Comparison of ENCODE assay signal across 14 mouse cellular contexts in genomic region chr16:10488769-10489481, GRCm38 (mm10). TPM values are rescaled to one million over a fixed set of nuclear protein-coding genes. Genes with fewer than 3 reads are reported as not detected.
DNase-seq lines count a peak whose midpoint lies in the region; ATAC-seq lines count a peak whose summit lies in the region.
"Had no signal": no experiment of that assay in that cellular context is flagged by ENCODE, and none has a peak within 500 bp of the region (broad histone marks: within the 10 kb centered on the region; RNA-seq: fewer than 3 reads in every experiment).

No protein-coding gene starts in this region.

- no peak overlapping the region for H3K4me3 ChIP-seq in heart, embryonic 11.5 days (ENCODE audit: low read depth, low read length)
- no peak overlapping the region for H3K4me3 ChIP-seq in kidney, embryonic 16.5 days (ENCODE audit: low read length)
- H3K4me3 ChIP-seq in intestine, embryonic 15.5 days (replicated peaks) = no peak overlapping the region
- no peak overlapping the region for H3K4me3 ChIP-seq in hindbrain, embryonic 14.5 days (replicated peaks; ENCODE audit: low read length)
- H3K4me3 ChIP-seq in neural tube, embryonic 15.5 days (replicated peaks) = no peak overlapping the region
- H3K4me3 ChIP-seq: forebrain, embryonic 13.5 days; midbrain, embryonic 13.5 days had no signal

- intact Hi-C loops in heart, postnatal 14 days (cut with DNase I) = no loop called here

- H3K27me3 ChIP-seq in heart, embryonic 11.5 days (ENCODE audit: control insufficient read depth, insufficient read depth, low read length) = peaks cover 26% of the 10 kb centered on the region
- H3K27me3 ChIP-seq in kidney, embryonic 16.5 days (ENCODE audit: insufficient read depth, low read length) = peaks cover 4% of the 10 kb centered on the region; the same call in 1 of the 2 replicates
- H3K27me3 ChIP-seq in intestine, embryonic 15.5 days (replicated peaks) = peaks cover 9% of the 10 kb centered on the region
- H3K27me3 ChIP-seq in hindbrain, embryonic 14.5 days (ENCODE audit: control insufficient read depth, insufficient read depth, low read length) = peaks cover 12% of the 10 kb centered on the region; the same call in 1 of the 2 replicates
- H3K27me3 ChIP-seq in neural tube, embryonic 15.5 days (replicated peaks) = no peaks in the 10 kb centered on the region

- DNase-seq in heart, postnatal 14 days = no peak
- DNase-seq in kidney, adult 9 months = no peak
- peak; percentile 66 for DNase-seq in A20 (ENCODE audit: low read depth, low spot score)
- DNase-seq in hindbrain, embryonic 14.5 days (ENCODE audit: low spot score) = no peak
- DNase-seq: cerebellum, adult 11 months; thymus, postnatal 25 days had no signal

- ATAC-seq in heart, embryonic 11.5 days (replicated peaks; ENCODE audit: insufficient number of reproducible peaks, low FRiP score, low TSS enrichment) = no peak
- peak; percentile 43; the same call in 1 of the 2 replicates for ATAC-seq in kidney, embryonic 16.5 days (ENCODE audit: low FRiP score, low TSS enrichment)
- no peak for ATAC-seq in intestine, embryonic 15.5 days
- ATAC-seq in hindbrain, embryonic 14.5 days (ENCODE audit: low FRiP score) = no peak
- ATAC-seq in neural tube, embryonic 15.5 days (ENCODE audit: low FRiP score) = no peak
- ATAC-seq: forebrain, embryonic 13.5 days; midbrain, embryonic 13.5 days; Patski had no signal

- no peaks in the 10 kb centered on the region for H3K9me3 ChIP-seq in heart, embryonic 11.5 days (replicated peaks; ENCODE audit: control insufficient read depth, low read length)
- H3K9me3 ChIP-seq in kidney, embryonic 16.5 days (ENCODE audit: low read length) = no peaks in the 10 kb centered on the region
- no peaks in the 10 kb centered on the region for H3K9me3 ChIP-seq in intestine, embryonic 15.5 days
- H3K9me3 ChIP-seq in hindbrain, embryonic 14.5 days (ENCODE audit: control insufficient read depth, low read length) = no peaks in the 10 kb centered on the region
- H3K9me3 ChIP-seq in neural tube, embryonic 15.5 days (replicated peaks) = no peaks in the 10 kb centered on the region
- H3K9me3 ChIP-seq: forebrain, embryonic 13.5 days; midbrain, embryonic 13.5 days had no signal

- H3K27ac ChIP-seq in heart, embryonic 11.5 days (ENCODE audit: low read depth, low read length) = no peak overlapping the region
- no peak overlapping the region for H3K27ac ChIP-seq in kidney, embryonic 16.5 days (ENCODE audit: low read length)
- no peak overlapping the region for H3K27ac ChIP-seq in intestine, embryonic 15.5 days
- H3K27ac ChIP-seq in hindbrain, embryonic 14.5 days = no peak overlapping the region
- no peak overlapping the region for H3K27ac ChIP-seq in neural tube, embryonic 15.5 days (replicated peaks)
- H3K27ac ChIP-seq: forebrain, embryonic 13.5 days; liver, embryonic 14.5 days; midbrain, embryonic 13.5 days had no signal

- peaks cover 12% of the 10 kb centered on the region for H3K4me1 ChIP-seq in heart, embryonic 11.5 days (ENCODE audit: control insufficient read depth, insufficient read depth, low read length)
- H3K4me1 ChIP-seq in kidney, embryonic 16.5 days (ENCODE audit: insufficient read depth, low read length) = peaks cover 14% of the 10 kb centered on the region
- no peaks in the 10 kb centered on the region for H3K4me1 ChIP-seq in intestine, embryonic 15.5 days (replicated peaks)
- H3K4me1 ChIP-seq in hindbrain, embryonic 14.5 days (replicated peaks; ENCODE audit: control insufficient read depth, insufficient read depth, low read length) = no peaks in the 10 kb centered on the region
- peaks cover 4% of the 10 kb centered on the region; the same call in 1 of the 2 replicates for H3K4me1 ChIP-seq in neural tube, embryonic 15.5 days

- H3K36me3 ChIP-seq in heart, embryonic 11.5 days (ENCODE audit: control insufficient read depth, insufficient read depth, low read length) = no peaks in the 10 kb centered on the region
- no peaks in the 10 kb centered on the region for H3K36me3 ChIP-seq in kidney, embryonic 16.5 days (ENCODE audit: insufficient read depth, low read length)
- H3K36me3 ChIP-seq in intestine, embryonic 15.5 days = no peaks in the 10 kb centered on the region
- no peaks in the 10 kb centered on the region for H3K36me3 ChIP-seq in hindbrain, embryonic 14.5 days (replicated peaks; ENCODE audit: control insufficient read depth, insufficient read depth)
- H3K36me3 ChIP-seq in neural tube, embryonic 15.5 days = no peaks in the 10 kb centered on the region
- H3K36me3 ChIP-seq: midbrain, embryonic 13.5 days had no signal

- 77% methylated on average over 7 of the region's 7 CpGs for WGBS in heart, embryonic 11.5 days (ENCODE audit: insufficient replicate concordance)
- WGBS in kidney, embryonic 16.5 days = 60% methylated on average over 7 of the region's 7 CpGs
- 74% methylated on average over 7 of the region's 7 CpGs for WGBS in intestine, embryonic 15.5 days
- 90% methylated on average over 7 of the region's 7 CpGs for WGBS in hindbrain, embryonic 14.5 days
- WGBS in neural tube, embryonic 15.5 days = 89% methylated on average over 7 of the region's 7 CpGs

- H3K9ac ChIP-seq in heart, embryonic 11.5 days (ENCODE audit: low read depth, low read length) = no peak overlapping the region
- H3K9ac ChIP-seq in kidney, embryonic 16.5 days (replicated peaks; ENCODE audit: low read length) = 0 out of 2 replicates have a peak overlapping the region, but pooled peaks have one; percentile 53
- no peak overlapping the region for H3K9ac ChIP-seq in intestine, embryonic 15.5 days
- H3K9ac ChIP-seq in hindbrain, embryonic 14.5 days = no peak overlapping the region
- no peak overlapping the region for H3K9ac ChIP-seq in neural tube, embryonic 15.5 days (replicated peaks)
- H3K9ac ChIP-seq: liver, embryonic 14.5 days had no signal

- H3K4me2 ChIP-seq in heart, embryonic 11.5 days = peak overlapping the region; percentile 69; the same call in 1 of the 2 replicates
- 0 out of 2 replicates have a peak overlapping the region, but pooled peaks have one; percentile 51 for H3K4me2 ChIP-seq in kidney, embryonic 16.5 days (replicated peaks; ENCODE audit: low read depth, low read length)
- peak overlapping the region; percentile 52; the same call in 1 of the 2 replicates for H3K4me2 ChIP-seq in intestine, embryonic 15.5 days (replicated peaks)
- no peak overlapping the region for H3K4me2 ChIP-seq in hindbrain, embryonic 14.5 days (replicated peaks)
- H3K4me2 ChIP-seq in neural tube, embryonic 15.5 days = no peak overlapping the region

RNA-seq across cellular contexts. Expression of gene Ciita, which starts 9.1 kb away (rescaled TPM):
- 0.19 and 0.35 TPM in 2 replicates for polyA plus RNA-seq in heart, embryonic 11.5 days (2014; fragmentation: Nextera tagmentation; extraction: Ambion mirVana)
- under 1 TPM; 0.29 to 0.66 TPM for total RNA-seq in heart, postnatal 14 days (2021)
- polyA plus RNA-seq in kidney, embryonic 16.5 days (2015; fragmentation: Nextera tagmentation; extraction: Ambion mirVana) = 0.80 TPM in 2 replicates
- polyA plus RNA-seq in intestine, embryonic 15.5 days (2015; fragmentation: Nextera tagmentation; extraction: Ambion mirVana) = 0.37 and 0.41 TPM in 2 replicates
- 0.62 and 0.69 TPM in 2 replicates for polyA plus RNA-seq in hindbrain, embryonic 14.5 days (2014; fragmentation: Nextera tagmentation; extraction: Ambion mirVana)
- polyA plus RNA-seq in neural tube, embryonic 15.5 days (2015; fragmentation: Nextera tagmentation; extraction: Ambion mirVana) = 0.47 and 3.4 TPM in 2 replicates

RNA-seq across cellular contexts. Expression of gene Tvp23a, which starts 41.8 kb away (rescaled TPM):
- polyA plus RNA-seq in heart, embryonic 11.5 days (2014; fragmentation: Nextera tagmentation; extraction: Ambion mirVana) = 4.5 and 6.3 TPM in 2 replicates
- under 1 TPM; 0.29 to 0.41 TPM for total RNA-seq in heart, postnatal 14 days (2021)
- polyA plus RNA-seq in kidney, embryonic 16.5 days (2015; fragmentation: Nextera tagmentation; extraction: Ambion mirVana) = 14.3 and 16.3 TPM in 2 replicates
- polyA plus RNA-seq in intestine, embryonic 15.5 days (2015; fragmentation: Nextera tagmentation; extraction: Ambion mirVana) = 7.1 and 9.0 TPM in 2 replicates
- polyA plus RNA-seq in hindbrain, embryonic 14.5 days (2014; fragmentation: Nextera tagmentation; extraction: Ambion mirVana) = 44.3 and 44.5 TPM in 2 replicates
- polyA plus RNA-seq in neural tube, embryonic 15.5 days (2015; fragmentation: Nextera tagmentation; extraction: Ambion mirVana) = 47.0 and 48.9 TPM in 2 replicates

RNA-seq across cellular contexts. Expression of gene Dexi, which starts 53.9 kb away (rescaled TPM):
- polyA plus RNA-seq in heart, embryonic 11.5 days (2014; fragmentation: Nextera tagmentation; extraction: Ambion mirVana) = 14.3 and 16.3 TPM in 2 replicates
- total RNA-seq in heart, postnatal 14 days (2021) = 10 to 100 TPM; 29.4 to 32.5 TPM
- polyA plus RNA-seq in kidney, embryonic 16.5 days (2015; fragmentation: Nextera tagmentation; extraction: Ambion mirVana) = 7.1 and 14.1 TPM in 2 replicates
- polyA plus RNA-seq in intestine, embryonic 15.5 days (2015; fragmentation: Nextera tagmentation; extraction: Ambion mirVana) = 14.1 and 14.7 TPM in 2 replicates
- polyA plus RNA-seq in hindbrain, embryonic 14.5 days (2014; fragmentation: Nextera tagmentation; extraction: Ambion mirVana) = 25.0 and 26.0 TPM in 2 replicates
- 17.4 and 18.3 TPM in 2 replicates for polyA plus RNA-seq in neural tube, embryonic 15.5 days (2015; fragmentation: Nextera tagmentation; extraction: Ambion mirVana)

RNA-seq across cellular contexts. Expression of gene Clec16a, which starts 56.2 kb away (rescaled TPM):
- 28.8 and 39.1 TPM in 2 replicates for polyA plus RNA-seq in heart, embryonic 11.5 days (2014; fragmentation: Nextera tagmentation; extraction: Ambion mirVana)
- 10 to 100 TPM; 46.0 to 50.7 TPM for total RNA-seq in heart, postnatal 14 days (2021)
- polyA plus RNA-seq in kidney, embryonic 16.5 days (2015; fragmentation: Nextera tagmentation; extraction: Ambion mirVana) = 32.1 and 35.6 TPM in 2 replicates
- 26.8 and 27.2 TPM in 2 replicates for polyA plus RNA-seq in intestine, embryonic 15.5 days (2015; fragmentation: Nextera tagmentation; extraction: Ambion mirVana)
- 67.1 and 68.7 TPM in 2 replicates for polyA plus RNA-seq in hindbrain, embryonic 14.5 days (2014; fragmentation: Nextera tagmentation; extraction: Ambion mirVana)
- polyA plus RNA-seq in neural tube, embryonic 15.5 days (2015; fragmentation: Nextera tagmentation; extraction: Ambion mirVana) = 62.6 and 71.6 TPM in 2 replicates

Comparison
In these comparisons a context has a peak if more than half of its experiments do, and no peak if none do; other contexts are left out.
1. H3K4me2 ChIP-seq: peak in heart, embryonic 11.5 days (single experiment), kidney, embryonic 16.5 days (single experiment) and intestine, embryonic 15.5 days (single experiment); none in hindbrain, embryonic 14.5 days (single experiment) and neural tube, embryonic 15.5 days (single experiment).